10 mouse cellular contexts compared by ENCODE assay signal in the genomic region with DNA sequence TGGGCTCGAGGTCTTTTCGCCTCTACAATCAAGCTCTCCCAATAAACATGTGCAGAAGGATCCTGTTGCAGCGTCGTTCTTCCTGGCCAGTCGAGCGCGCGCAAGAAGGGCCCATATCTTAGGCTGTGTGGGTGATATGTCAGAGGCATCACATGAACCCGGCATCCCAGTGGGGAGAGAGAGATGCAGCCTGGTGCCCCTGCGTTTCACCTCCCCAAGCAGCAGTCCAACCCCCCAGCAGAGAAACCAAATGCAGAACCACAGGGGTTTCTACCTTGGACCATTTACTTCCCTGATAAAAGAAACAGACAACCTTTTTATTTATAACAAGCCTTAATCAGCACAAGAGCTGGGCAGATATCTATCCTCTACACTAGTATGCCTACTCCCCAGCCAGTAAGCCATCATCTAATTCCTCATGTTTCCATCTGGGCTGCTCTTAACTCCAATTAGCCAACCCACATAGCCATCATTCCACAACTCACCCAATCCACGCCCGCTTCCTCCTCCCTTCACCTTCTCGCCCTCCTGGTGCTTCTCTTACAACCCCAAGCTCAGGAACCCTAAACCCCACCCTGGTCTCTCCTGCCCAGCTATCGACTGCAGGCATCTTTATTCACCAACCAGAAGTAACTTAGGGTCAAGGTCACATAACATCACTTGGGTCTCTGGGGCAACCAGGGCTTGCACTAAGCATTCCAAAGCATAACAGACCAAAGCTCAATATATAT. TPM values are rescaled to one million over a fixed set of nuclear protein-coding genes. Genes with fewer than 3 reads are reported as not detected.
A peak's percentile ranks its signal among the peaks of the same experiment; 100 is the strongest.
DNase-seq lines count a peak whose midpoint lies in the region; ATAC-seq and TF ChIP-seq lines count a peak whose summit lies in the region.
"Had no signal": no experiment of that assay in that cellular context is flagged by ENCODE, and none has a peak within 500 bp of the region (broad histone marks: within the 10 kb centered on the region; RNA-seq: fewer than 3 reads in every experiment).

No protein-coding gene starts in this region.

- peaks cover 18% of the 10 kb centered on the region for H3K36me3 ChIP-seq in heart, embryonic 14.5 days (ENCODE audit: control insufficient read depth, insufficient read depth, low read length)
- H3K36me3 ChIP-seq in midbrain, embryonic 12.5 days: peaks cover 19% of the 10 kb centered on the region; the same call in 1 of the 2 replicates
- no peaks in the 10 kb centered on the region for H3K36me3 ChIP-seq in midbrain, embryonic 16.5 days (ENCODE audit: control insufficient read depth, insufficient read depth, low read length)
- H3K36me3 ChIP-seq in forebrain, embryonic 13.5 days (ENCODE audit: poor library complexity, severe bottlenecking): peaks cover 39% of the 10 kb centered on the region
- H3K36me3 ChIP-seq in small intestine, adult 2 months (ENCODE audit: control insufficient read depth, insufficient read depth, low read length): 0 out of 2 replicates have a peak, but pooled peaks cover 1% of the 10 kb centered on the region
- H3K36me3 ChIP-seq: hindbrain, embryonic 15.5 days had no signal

- H3K4me3 ChIP-seq in heart, embryonic 14.5 days (ENCODE audit: control insufficient read depth in 1 of 2, insufficient read depth in 1 of 2, low read depth in 1 of 2, low read length in 2 of 2): no peak overlapping the region
- peak overlapping the region; percentile 13; the same call in 1 of the 2 replicates for H3K4me3 ChIP-seq in midbrain, embryonic 12.5 days
- H3K4me3 ChIP-seq in midbrain, embryonic 16.5 days (ENCODE audit: low read depth, low read length): no peak overlapping the region
- H3K4me3 ChIP-seq in forebrain, embryonic 13.5 days: no peak overlapping the region
- H3K4me3 ChIP-seq in small intestine, adult 2 months (ENCODE audit: low read depth, low read length): peak overlapping the region; percentile 14
- H3K4me3 ChIP-seq: hindbrain, embryonic 15.5 days had no signal

- no peak for TF ChIP-seq CTCF in small intestine, adult 2 months (IDR thresholded peaks at IDR 0.05; ENCODE audit: extremely low read depth, insufficient read length, insufficient replicate concordance, low read depth, low read length)

- H3K27ac ChIP-seq in heart, embryonic 14.5 days (replicated peaks in 1 of 2; ENCODE audit: control insufficient read depth in 1 of 2, insufficient read depth in 1 of 2, low read depth in 2 of 2, low read length in 2 of 2): no peak overlapping the region
- no peak overlapping the region for H3K27ac ChIP-seq in midbrain, embryonic 12.5 days (replicated peaks)
- no peak overlapping the region for H3K27ac ChIP-seq in midbrain, embryonic 16.5 days (ENCODE audit: low read length)
- no peak overlapping the region for H3K27ac ChIP-seq in forebrain, embryonic 13.5 days
- H3K27ac ChIP-seq in small intestine, adult 2 months (ENCODE audit: insufficient read depth, low read depth, low read length): no peak overlapping the region
- H3K27ac ChIP-seq: hindbrain, embryonic 15.5 days had no signal

- no peaks in the 10 kb centered on the region for H3K27me3 ChIP-seq in heart, embryonic 14.5 days (ENCODE audit: control insufficient read depth, insufficient read depth, low read length)
- H3K27me3 ChIP-seq in midbrain, embryonic 12.5 days: no peaks in the 10 kb centered on the region
- no peaks in the 10 kb centered on the region for H3K27me3 ChIP-seq in midbrain, embryonic 16.5 days (ENCODE audit: control insufficient read depth, insufficient read depth, low read depth, low read length)
- no peaks in the 10 kb centered on the region for H3K27me3 ChIP-seq in forebrain, embryonic 13.5 days
- no peaks in the 10 kb centered on the region for H3K27me3 ChIP-seq in small intestine, adult 2 months (ENCODE audit: control insufficient read depth, insufficient read depth, low read length)
- H3K27me3 ChIP-seq: hindbrain, embryonic 15.5 days had no signal

- H3K4me2 ChIP-seq in heart, embryonic 14.5 days (ENCODE audit: low read length): peak overlapping the region; percentile 13; the same call in 1 of the 2 replicates
- peak overlapping the region; percentile 7; the same call in 1 of the 2 replicates for H3K4me2 ChIP-seq in midbrain, embryonic 12.5 days (replicated peaks)
- H3K4me2 ChIP-seq in midbrain, embryonic 16.5 days (ENCODE audit: low read length): no peak overlapping the region
- peak overlapping the region; percentile 12 for H3K4me2 ChIP-seq in forebrain, embryonic 13.5 days
- H3K4me2 ChIP-seq: hindbrain, embryonic 15.5 days had no signal

- H3K4me1 ChIP-seq in heart, embryonic 14.5 days (ENCODE audit: control insufficient read depth in 2 of 2, insufficient read depth in 2 of 2, low read length in 2 of 2): peaks cover 9 to 31% of the 10 kb centered on the region in 2 experiments; a peak in 3 of 4 replicates
- peaks cover 26% of the 10 kb centered on the region for H3K4me1 ChIP-seq in midbrain, embryonic 12.5 days
- peaks cover 4% of the 10 kb centered on the region for H3K4me1 ChIP-seq in midbrain, embryonic 16.5 days (ENCODE audit: control insufficient read depth, insufficient read depth, low read length)
- H3K4me1 ChIP-seq in forebrain, embryonic 13.5 days: peaks cover 39% of the 10 kb centered on the region
- peaks cover 5% of the 10 kb centered on the region for H3K4me1 ChIP-seq in small intestine, adult 2 months (ENCODE audit: control insufficient read depth, insufficient read depth, insufficient read length, low read length)

- H3K9me3 ChIP-seq in heart, embryonic 14.5 days (ENCODE audit: control insufficient read depth, low read length): no peaks in the 10 kb centered on the region
- H3K9me3 ChIP-seq in midbrain, embryonic 12.5 days: no peaks in the 10 kb centered on the region
- no peaks in the 10 kb centered on the region for H3K9me3 ChIP-seq in midbrain, embryonic 16.5 days (replicated peaks; ENCODE audit: control insufficient read depth, low read length, poor library complexity, severe bottlenecking)
- no peaks in the 10 kb centered on the region for H3K9me3 ChIP-seq in forebrain, embryonic 13.5 days (replicated peaks)
- H3K9me3 ChIP-seq: hindbrain, embryonic 15.5 days had no signal

- no peak for DNase-seq in heart, postnatal 4 days
- DNase-seq in ovary, postnatal 14 days (ENCODE audit: low spot score): no peak
- DNase-seq in cerebellum, adult 11 months: no peak
- DNase-seq: cerebellum, adult 9-10 months had no signal

- 84% methylated on average over 12 of the region's 14 CpGs for WGBS in heart, embryonic 14.5 days
- WGBS in midbrain, embryonic 12.5 days: 90% methylated on average over 14 of the region's 14 CpGs
- 88% methylated on average over 12 of the region's 14 CpGs for WGBS in midbrain, embryonic 16.5 days
- WGBS in forebrain, embryonic 13.5 days: 92% methylated on average over 13 of the region's 14 CpGs
- 76% methylated on average over 13 of the region's 14 CpGs for WGBS in small intestine, adult 2 months

- H3K9ac ChIP-seq in heart, embryonic 14.5 days (ENCODE audit: low read length): no peak overlapping the region
- 0 out of 2 replicates have a peak overlapping the region, but pooled peaks have one; percentile 25 for H3K9ac ChIP-seq in midbrain, embryonic 12.5 days (replicated peaks)
- H3K9ac ChIP-seq in midbrain, embryonic 16.5 days (ENCODE audit: low read depth, low read length): no peak overlapping the region
- H3K9ac ChIP-seq in forebrain, embryonic 13.5 days: 0 out of 2 replicates have a peak overlapping the region, but pooled peaks have one; percentile 30
- H3K9ac ChIP-seq: hindbrain, embryonic 15.5 days had no signal

- ATAC-seq in heart, embryonic 14.5 days (ENCODE audit: insufficient number of reproducible peaks, insufficient read depth, low FRiP score, low read depth): no peak
- no peak for ATAC-seq in midbrain, embryonic 12.5 days (ENCODE audit: low FRiP score, low read depth)
- ATAC-seq in midbrain, embryonic 16.5 days: no peak
- no peak for ATAC-seq in forebrain, embryonic 13.5 days

- no peak for TF ChIP-seq POLR2A in small intestine, adult 2 months (IDR thresholded peaks at IDR 0.05; ENCODE audit: low read depth, low read length)

RNA-seq across cellular contexts. Expression of a gene that starts 4.2 kb away (rescaled TPM):
- 41.7 and 42.9 TPM in 2 replicates for polyA plus RNA-seq in heart, embryonic 14.5 days (2014; fragmentation: Nextera tagmentation; extraction: Ambion mirVana)
- 10 to 100 TPM; 46.7 to 49.0 TPM for total RNA-seq in heart, postnatal 4 days (2021)
- 139 and 142 TPM in 2 replicates for polyA plus RNA-seq in midbrain, embryonic 12.5 days (2016; fragmentation: Nextera tagmentation; extraction: Ambion mirVana)
- polyA plus RNA-seq in midbrain, embryonic 16.5 days (2015; fragmentation: Nextera tagmentation; extraction: Ambion mirVana): 54.8 and 56.5 TPM in 2 replicates
- 88.4 and 104 TPM in 2 replicates for polyA plus RNA-seq in forebrain, embryonic 13.5 days (2015; fragmentation: Nextera tagmentation; extraction: Ambion mirVana)
- polyA plus RNA-seq in small intestine, adult 2 months (2012; rRNA removed): 123 and 182 TPM in 2 replicates

RNA-seq across cellular contexts. Expression of a gene that starts 14.9 kb away (rescaled TPM):
- 132 and 136 TPM in 2 replicates for polyA plus RNA-seq in heart, embryonic 14.5 days (2014; fragmentation: Nextera tagmentation; extraction: Ambion mirVana)
- 10 to 100 TPM; 52.2 to 55.0 TPM for total RNA-seq in heart, postnatal 4 days (2021)
- polyA plus RNA-seq in midbrain, embryonic 12.5 days (2016; fragmentation: Nextera tagmentation; extraction: Ambion mirVana): 188 and 202 TPM in 2 replicates
- polyA plus RNA-seq in midbrain, embryonic 16.5 days (2015; fragmentation: Nextera tagmentation; extraction: Ambion mirVana): 97.2 and 107 TPM in 2 replicates
- polyA plus RNA-seq in forebrain, embryonic 13.5 days (2015; fragmentation: Nextera tagmentation; extraction: Ambion mirVana): 203 and 213 TPM in 2 replicates
- 51.7 and 82.1 TPM in 2 replicates for polyA plus RNA-seq in small intestine, adult 2 months (2012; rRNA removed)

RNA-seq across cellular contexts. Expression of a gene that starts 19.8 kb away (rescaled TPM):
- polyA plus RNA-seq in heart, embryonic 14.5 days (2014; fragmentation: Nextera tagmentation; extraction: Ambion mirVana): 0.28 and 0.42 TPM in 2 replicates
- 1 to 10 TPM; 1.6 to 1.8 TPM for total RNA-seq in heart, postnatal 4 days (2021)
- 0.14 and 0.23 TPM in 2 replicates for polyA plus RNA-seq in midbrain, embryonic 12.5 days (2016; fragmentation: Nextera tagmentation; extraction: Ambion mirVana)
- 0.16 and 0.26 TPM in 2 replicates for polyA plus RNA-seq in midbrain, embryonic 16.5 days (2015; fragmentation: Nextera tagmentation; extraction: Ambion mirVana)
- polyA plus RNA-seq in forebrain, embryonic 13.5 days (2015; fragmentation: Nextera tagmentation; extraction: Ambion mirVana): 0.18 and 0.20 TPM in 2 replicates
- polyA plus RNA-seq in small intestine, adult 2 months (2012; rRNA removed): 0.82 and 1.2 TPM in 2 replicates

RNA-seq across cellular contexts. Expression of a gene that starts 24.1 kb away (rescaled TPM):
- 2.2 and 2.7 TPM in 2 replicates for polyA plus RNA-seq in heart, embryonic 14.5 days (2014; fragmentation: Nextera tagmentation; extraction: Ambion mirVana)
- 1 to 10 TPM; 5.3 to 6.6 TPM for total RNA-seq in heart, postnatal 4 days (2021)
- 1.1 and 1.7 TPM in 2 replicates for polyA plus RNA-seq in midbrain, embryonic 12.5 days (2016; fragmentation: Nextera tagmentation; extraction: Ambion mirVana)
- 2.0 and 2.4 TPM in 2 replicates for polyA plus RNA-seq in midbrain, embryonic 16.5 days (2015; fragmentation: Nextera tagmentation; extraction: Ambion mirVana)
- polyA plus RNA-seq in forebrain, embryonic 13.5 days (2015; fragmentation: Nextera tagmentation; extraction: Ambion mirVana): 1.00 and 1.3 TPM in 2 replicates
- polyA plus RNA-seq in small intestine, adult 2 months (2012; rRNA removed): 0.06 and 0.14 TPM in 2 replicates

RNA-seq across cellular contexts. Expression of a gene that starts 24.6 kb away (rescaled TPM):
- 2.3 and 2.9 TPM in 2 replicates for polyA plus RNA-seq in heart, embryonic 14.5 days (2014; fragmentation: Nextera tagmentation; extraction: Ambion mirVana)
- total RNA-seq in heart, postnatal 4 days (2021): 1 to 10 TPM; 2.6 to 2.9 TPM
- 2.3 and 2.8 TPM in 2 replicates for polyA plus RNA-seq in midbrain, embryonic 12.5 days (2016; fragmentation: Nextera tagmentation; extraction: Ambion mirVana)
- polyA plus RNA-seq in midbrain, embryonic 16.5 days (2015; fragmentation: Nextera tagmentation; extraction: Ambion mirVana): 13.4 and 19.3 TPM in 2 replicates
- polyA plus RNA-seq in forebrain, embryonic 13.5 days (2015; fragmentation: Nextera tagmentation; extraction: Ambion mirVana): 1.5 and 1.6 TPM in 2 replicates
- 8.9 and 9.3 TPM in 2 replicates for polyA plus RNA-seq in small intestine, adult 2 months (2012; rRNA removed)

Comparison
In these comparisons a context has a peak if more than half of its experiments do, and no peak if none do; other contexts are left out.
1. H3K4me3 ChIP-seq: peak in midbrain, embryonic 12.5 days (single experiment) and small intestine, adult 2 months (single experiment); none in heart, embryonic 14.5 days (0 of 2), midbrain, embryonic 16.5 days (single experiment) and forebrain, embryonic 13.5 days (single experiment).
2. H3K9ac ChIP-seq: peak in midbrain, embryonic 12.5 days (single experiment) and forebrain, embryonic 13.5 days (single experiment); none in heart, embryonic 14.5 days (single experiment) and midbrain, embryonic 16.5 days (single experiment).